Mouse (Mus musculus): Measurements from ENCODE around the gene Olfr49. TPM values are rescaled to one million over a fixed set of nuclear protein-coding genes. Genes with fewer than 3 reads are reported as not detected.

The Olfr49 gene
- polyA plus RNA-seq, 1 experiment = not detected

DNA sequence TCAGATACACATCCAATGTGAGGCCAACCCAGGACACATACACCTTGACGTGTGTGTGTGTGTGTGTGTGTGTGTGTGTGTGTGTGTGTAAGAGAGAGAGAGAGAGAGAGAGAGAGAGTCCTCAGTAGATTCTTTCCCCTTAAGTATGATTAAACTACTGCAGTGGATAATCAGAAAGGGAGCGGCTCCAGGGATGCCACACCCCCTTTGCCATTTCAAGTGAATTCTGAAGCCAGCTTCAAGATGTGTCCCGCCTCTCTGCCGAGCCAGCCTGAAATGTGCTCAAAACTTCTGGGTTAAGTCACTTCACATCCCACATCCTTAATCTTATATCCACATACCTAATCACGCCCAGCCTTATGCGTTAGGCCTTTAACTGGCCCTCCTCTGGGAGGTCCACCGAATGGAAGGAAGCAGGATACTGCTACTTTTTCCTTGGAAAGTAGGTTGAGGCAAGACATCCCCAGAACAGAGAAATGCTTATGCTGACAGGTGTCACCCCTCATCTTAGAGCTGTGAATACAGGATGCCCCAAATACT lies 26.5 kb downstream of the Olfr49 start:
- WGBS = 83% methylated on average over 7 of the region's 7 CpGs
- no peak overlapping the region for H3K4me3 ChIP-seq (ENCODE audit: extremely low read depth, insufficient read depth, insufficient read length)
- no peak for DNase-seq (ENCODE audit: low read depth in 1 of 2, low spot score in 2 of 2)
- H3K27me3 ChIP-seq (ENCODE audit: control insufficient read depth, insufficient read depth, low read length) = no peaks in the 10 kb centered on the region
- no peaks in the 10 kb centered on the region; the same call in 1 of the 2 replicates for H3K36me3 ChIP-seq (ENCODE audit: control insufficient read depth, insufficient read depth, low read length)
- no peak for TF ChIP-seq POLR2A (IDR thresholded peaks at IDR 0.05; ENCODE audit: low read depth, low read length)
- no peak for TF ChIP-seq CTCF (IDR thresholded peaks at IDR 0.05; ENCODE audit: extremely low read depth, insufficient read depth, insufficient read length, insufficient replicate concordance)
- H3K4me1 ChIP-seq (ENCODE audit: control insufficient read depth, insufficient read depth, insufficient read length) = peaks cover 5% of the 10 kb centered on the region; the same call in 1 of the 2 replicates
- H3K27ac ChIP-seq (ENCODE audit: insufficient read depth, low read length) = no peak overlapping the region

DNA sequence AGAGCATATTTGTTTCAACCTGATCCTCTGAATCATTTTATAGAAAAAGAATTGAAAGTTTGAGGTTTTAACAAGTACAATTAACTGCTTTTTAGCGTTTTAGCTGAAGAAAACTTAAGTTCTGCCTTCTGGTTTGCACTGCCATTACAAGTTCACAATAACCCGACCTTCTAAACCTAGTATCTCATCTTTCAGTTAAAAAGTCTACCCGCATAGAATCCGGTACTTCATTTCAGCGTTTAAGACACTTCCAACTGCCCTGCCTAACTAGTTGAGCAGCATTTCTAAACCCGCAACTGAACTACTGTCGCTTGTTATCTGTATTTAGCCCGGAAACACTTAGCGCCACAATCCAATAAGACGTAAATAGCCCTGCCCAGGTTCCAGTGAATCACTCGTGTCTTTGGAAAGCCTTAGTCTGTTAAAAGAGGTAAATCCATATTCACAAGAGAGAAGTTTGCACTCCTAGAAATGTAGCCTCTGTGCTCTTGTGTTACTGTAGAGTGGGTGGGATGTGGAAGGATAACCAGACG lies 30.0 kb downstream of the Olfr49 start:
- WGBS = 73% methylated on average over 12 of the region's 12 CpGs
- H3K27me3 ChIP-seq (ENCODE audit: control insufficient read depth, insufficient read depth, low read length) = no peaks in the 10 kb centered on the region
- H3K27ac ChIP-seq (ENCODE audit: insufficient read depth, low read length) = no peak overlapping the region
- H3K4me3 ChIP-seq (ENCODE audit: extremely low read depth, insufficient read depth, insufficient read length) = no peak overlapping the region; the same call in 1 of the 2 replicates
- peaks cover 5% of the 10 kb centered on the region for H3K4me1 ChIP-seq (ENCODE audit: control insufficient read depth, insufficient read depth, insufficient read length)
- no peak for TF ChIP-seq CTCF (IDR thresholded peaks at IDR 0.05; ENCODE audit: extremely low read depth, insufficient read depth, insufficient read length, insufficient replicate concordance)
- no peak for DNase-seq (ENCODE audit: low read depth in 1 of 2, low spot score in 2 of 2)
- H3K36me3 ChIP-seq (ENCODE audit: control insufficient read depth, insufficient read depth, low read length) = peaks cover under 1% of the 10 kb centered on the region; the same call in 1 of the 2 replicates

DNA sequence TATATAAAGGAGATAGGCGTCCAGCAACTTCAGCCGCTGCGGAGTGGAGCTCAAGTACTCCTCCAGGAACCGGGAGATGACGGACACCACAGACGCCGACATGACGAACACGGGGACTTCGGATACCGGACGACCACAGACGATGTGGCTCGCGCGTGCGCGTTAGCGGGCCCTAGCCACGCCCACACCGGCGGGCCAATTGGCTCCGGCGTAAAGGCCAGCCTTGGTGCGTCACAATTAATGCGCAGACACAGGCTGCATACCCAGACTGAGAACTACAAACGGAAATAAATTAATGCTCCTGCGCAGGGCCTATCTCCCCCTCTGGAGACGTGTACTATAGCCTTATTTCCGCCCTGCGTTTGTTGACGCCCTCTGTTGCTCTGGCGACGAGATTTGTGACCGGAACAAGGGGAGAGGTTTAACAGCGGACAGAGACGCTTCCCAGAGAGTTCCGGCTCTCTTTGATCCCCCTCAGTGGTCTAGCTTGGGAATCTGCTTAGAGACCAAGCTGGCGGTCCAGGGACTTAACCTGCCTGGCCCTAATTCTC lies 30.9 kb downstream of the Olfr49 start, which contains the start of the genes Dad1 and Abhd4:
Gene Dad1, minus strand, starts transcription at position 364 of the 551 bp plus-strand sequence.
Gene Abhd4, plus strand, starts transcription at position 448 of the 551 bp plus-strand sequence.
- peak within 1 kb of the TSS; percentile 78 for H3K27ac ChIP-seq (ENCODE audit: insufficient read depth, low read length)
- DNase-seq (ENCODE audit: low read depth in 1 of 2, low spot score in 2 of 2) = peak; percentile 97 to 98
- TF ChIP-seq CTCF (IDR thresholded peaks at IDR 0.05; ENCODE audit: extremely low read depth, insufficient read depth, insufficient read length, insufficient replicate concordance) = no peak
- TF ChIP-seq POLR2A (IDR thresholded peaks at IDR 0.05; ENCODE audit: low read depth, low read length) = peak; percentile 86
- peaks cover 3% of the 10 kb centered on the region; the same call in 1 of the 2 replicates for H3K36me3 ChIP-seq (ENCODE audit: control insufficient read depth, insufficient read depth, low read length)
- H3K27me3 ChIP-seq (ENCODE audit: control insufficient read depth, insufficient read depth, low read length) = no peaks in the 10 kb centered on the region
- WGBS = under 1% methylated on average over 39 of the region's 39 CpGs
- peaks cover 4% of the 10 kb centered on the region for H3K4me1 ChIP-seq (ENCODE audit: control insufficient read depth, insufficient read depth, insufficient read length)
- H3K4me3 ChIP-seq (ENCODE audit: extremely low read depth, insufficient read depth, insufficient read length) = peak within 1 kb of the TSS; percentile 80

DNA sequence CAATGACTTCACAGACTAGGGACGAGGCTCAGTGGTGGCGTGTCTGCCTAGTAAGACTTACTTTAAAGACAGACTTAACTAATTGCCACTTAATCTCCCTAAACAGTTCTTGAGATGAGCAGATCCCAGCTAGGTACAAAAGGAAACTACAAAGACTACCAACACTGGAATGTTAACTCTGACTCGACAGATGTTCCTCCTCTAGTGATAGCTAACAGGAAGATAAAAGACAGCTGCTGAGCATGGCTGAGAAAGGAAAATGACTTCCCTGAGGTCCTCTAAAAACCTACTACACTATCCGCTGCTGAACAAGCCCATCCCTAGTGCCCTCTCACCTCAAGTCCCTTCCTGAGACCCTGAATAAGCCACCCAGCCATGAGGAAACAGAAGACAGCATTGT lies 34.6 kb downstream of the Olfr49 start:
- Histone ChIP-seq H3K27me3 (ENCODE audit: control insufficient read depth, insufficient read depth, low read length) (no peaks in the 10 kb centered on the region), H3K36me3 (ENCODE audit: control insufficient read depth, insufficient read depth, low read length) (peaks cover 9% of the 10 kb centered on the region; the same call in 1 of the 2 replicates), H3K4me1 (ENCODE audit: control insufficient read depth, insufficient read depth, insufficient read length) (peaks cover 2% of the 10 kb centered on the region; the same call in 1 of the 2 replicates), H3K4me3 (ENCODE audit: extremely low read depth, insufficient read depth, insufficient read length) (no peak overlapping the region), H3K27ac (ENCODE audit: insufficient read depth, low read length) (no peak overlapping the region)
- no peak for DNase-seq (ENCODE audit: low read depth in 1 of 2, low spot score in 2 of 2)
- 80% methylated on average over 4 of the region's 4 CpGs for WGBS
- TF ChIP-seq CTCF (IDR thresholded peaks at IDR 0.05; ENCODE audit: extremely low read depth, insufficient read depth, insufficient read length, insufficient replicate concordance) = no peak
- TF ChIP-seq POLR2A (IDR thresholded peaks at IDR 0.05; ENCODE audit: low read depth, low read length) = no peak

DNA sequence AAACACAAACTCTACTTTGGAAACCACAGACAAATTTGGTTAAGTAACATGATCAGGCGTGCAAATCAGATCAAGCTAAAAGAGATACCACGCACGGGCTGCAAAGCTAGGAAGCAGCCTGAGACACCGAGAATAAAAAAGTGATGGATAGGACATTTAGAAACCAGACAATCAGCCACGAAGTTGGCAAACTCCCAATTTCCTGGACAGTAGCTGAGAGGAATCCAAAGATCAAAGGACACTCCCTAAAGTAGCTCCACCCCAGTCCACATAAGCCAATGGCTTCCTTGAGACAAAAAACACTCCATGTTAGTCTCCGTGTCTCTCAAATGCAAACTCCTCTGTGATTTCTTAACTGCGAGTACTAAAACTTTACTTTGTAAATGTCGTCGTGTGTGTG lies 35.4 kb downstream of the Olfr49 start:
- no peak for DNase-seq (ENCODE audit: low read depth in 1 of 2, low spot score in 2 of 2)
- no peaks in the 10 kb centered on the region for H3K27me3 ChIP-seq (ENCODE audit: control insufficient read depth, insufficient read depth, low read length)
- WGBS = 77% methylated on average over 9 of the region's 9 CpGs
- TF ChIP-seq POLR2A (IDR thresholded peaks at IDR 0.05; ENCODE audit: low read depth, low read length) (no peak), CTCF (IDR thresholded peaks at IDR 0.05; ENCODE audit: extremely low read depth, insufficient read depth, insufficient read length, insufficient replicate concordance) (no peak)
- peaks cover 9% of the 10 kb centered on the region; the same call in 1 of the 2 replicates for H3K36me3 ChIP-seq (ENCODE audit: control insufficient read depth, insufficient read depth, low read length)
- no peak overlapping the region for H3K4me3 ChIP-seq (ENCODE audit: extremely low read depth, insufficient read depth, insufficient read length)
- H3K27ac ChIP-seq (ENCODE audit: insufficient read depth, low read length) = no peak overlapping the region
- peaks cover under 1% of the 10 kb centered on the region; the same call in 1 of the 2 replicates for H3K4me1 ChIP-seq (ENCODE audit: control insufficient read depth, insufficient read depth, insufficient read length)

DNA sequence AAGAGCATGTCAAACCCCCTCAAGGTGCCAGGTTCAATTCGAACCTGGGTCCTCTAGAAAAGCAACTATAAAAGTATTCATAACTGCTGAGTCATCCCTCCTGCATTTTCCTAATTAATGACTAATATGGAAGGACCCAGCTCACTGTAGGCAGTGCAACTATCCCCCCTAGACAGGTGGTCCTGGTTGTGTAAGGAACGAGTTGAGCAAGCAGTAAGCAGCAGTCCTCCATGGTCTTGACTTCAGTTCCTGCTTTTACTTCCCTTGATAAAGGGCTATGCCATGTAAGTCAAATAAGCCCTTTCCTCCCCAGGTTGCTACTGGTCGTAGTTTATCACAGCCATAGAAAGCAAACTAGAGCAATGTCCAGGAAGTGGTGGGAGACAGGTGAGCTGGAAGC lies 38.5 kb downstream of the Olfr49 start:
- Histone ChIP-seq H3K27me3 (ENCODE audit: control insufficient read depth, insufficient read depth, low read length) (no peaks in the 10 kb centered on the region), H3K4me3 (ENCODE audit: extremely low read depth, insufficient read depth, insufficient read length) (no peak overlapping the region), H3K27ac (ENCODE audit: insufficient read depth, low read length) (no peak overlapping the region), H3K4me1 (ENCODE audit: control insufficient read depth, insufficient read depth, insufficient read length) (no peaks in the 10 kb centered on the region), H3K36me3 (ENCODE audit: control insufficient read depth, insufficient read depth, low read length) (peaks cover 22% of the 10 kb centered on the region)
- no peak for DNase-seq (ENCODE audit: low read depth in 1 of 2, low spot score in 2 of 2)
- WGBS = 80% methylated on average over 3 of the region's 3 CpGs
- TF ChIP-seq POLR2A (IDR thresholded peaks at IDR 0.05; ENCODE audit: low read depth, low read length) (no peak), CTCF (IDR thresholded peaks at IDR 0.05; ENCODE audit: extremely low read depth, insufficient read depth, insufficient read length, insufficient replicate concordance) (no peak)

DNA sequence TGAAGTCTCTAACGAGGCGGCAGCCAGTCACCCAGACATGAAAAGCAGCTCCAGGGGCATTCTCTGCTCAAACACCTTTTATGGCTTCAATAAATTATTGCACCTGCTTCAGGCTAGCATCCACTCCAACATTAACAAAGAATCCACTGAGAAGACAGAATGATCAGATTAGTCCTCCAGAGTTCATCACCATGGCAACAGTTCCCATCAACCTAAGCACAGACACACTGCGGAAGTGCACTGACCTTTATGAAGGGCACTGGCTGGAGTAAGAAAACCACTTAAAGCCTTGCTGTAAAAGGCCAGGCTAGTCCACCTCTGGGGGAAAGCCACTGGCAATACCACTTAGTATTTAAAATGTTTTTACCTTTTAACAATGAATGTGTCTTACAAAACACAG lies 40.6 kb downstream of the Olfr49 start:
- 88% methylated on average over 3 of the region's 3 CpGs for WGBS
- H3K27ac ChIP-seq (ENCODE audit: insufficient read depth, low read length) = no peak overlapping the region
- H3K27me3 ChIP-seq (ENCODE audit: control insufficient read depth, insufficient read depth, low read length) = no peaks in the 10 kb centered on the region
- H3K4me1 ChIP-seq (ENCODE audit: control insufficient read depth, insufficient read depth, insufficient read length) = no peaks in the 10 kb centered on the region
- H3K4me3 ChIP-seq (ENCODE audit: extremely low read depth, insufficient read depth, insufficient read length) = no peak overlapping the region
- peaks cover 22% of the 10 kb centered on the region for H3K36me3 ChIP-seq (ENCODE audit: control insufficient read depth, insufficient read depth, low read length)
- no peak for TF ChIP-seq POLR2A (IDR thresholded peaks at IDR 0.05; ENCODE audit: low read depth, low read length)
- no peak for TF ChIP-seq CTCF (IDR thresholded peaks at IDR 0.05; ENCODE audit: extremely low read depth, insufficient read depth, insufficient read length, insufficient replicate concordance)
- DNase-seq (ENCODE audit: low read depth in 1 of 2, low spot score in 2 of 2) = no peak
